Mouse (Mus musculus) embryo, embryonic 10.5 days (tissue): ENCODE measurements around the gene Plcb1.
"Not testable (repeated sequence)": the region's sequence is repeated elsewhere in the genome, so short reads cannot be mapped to it uniquely, and the experiment has no call there.

ENCODE experiments used
- DNase-seq: peaks from one replicate; pipeline ENCODE4 v3.0.0-alpha.2; 2015; ENCODE audit warnings: low spot score

Gene Plcb1

DNA sequence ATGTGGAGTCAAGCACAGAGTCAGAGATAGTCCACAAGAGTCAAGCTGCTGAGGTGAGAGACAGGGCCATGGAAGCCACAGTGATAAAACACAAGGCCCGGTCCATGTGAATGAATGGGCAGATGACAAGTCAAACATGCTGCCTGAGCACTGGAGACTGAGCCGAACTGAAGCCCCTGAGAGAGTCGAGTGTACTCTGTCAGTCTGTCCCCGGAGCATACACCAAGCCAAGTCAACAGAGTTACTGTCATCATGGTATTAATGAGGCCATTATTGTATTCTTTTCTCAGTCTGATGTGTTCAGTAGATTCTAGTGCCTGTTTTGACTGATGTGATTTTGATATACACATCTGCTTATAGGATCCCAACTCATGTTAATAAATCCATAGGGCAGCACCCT lies 521.9 kb downstream of the Plcb1 start:
- no peak for DNase-seq

DNA sequence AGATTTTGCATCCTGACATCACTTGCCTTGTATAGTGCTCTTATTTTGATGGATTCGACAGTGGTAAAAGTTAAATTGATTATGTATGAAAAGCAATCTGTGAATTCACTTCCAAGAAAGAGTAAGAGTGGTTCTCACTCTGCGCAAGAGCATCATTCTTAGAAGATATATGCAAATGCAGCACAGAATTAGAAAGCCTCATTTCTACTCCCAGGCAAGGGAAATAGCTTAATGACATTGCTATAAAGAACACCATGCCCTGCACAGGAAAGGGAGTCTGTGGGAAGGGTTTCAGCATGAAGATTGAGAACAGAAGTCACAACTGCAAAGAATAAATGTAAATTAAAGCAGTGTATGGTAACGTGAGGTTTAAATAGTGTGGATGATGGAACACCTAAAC lies 530.1 kb downstream of the Plcb1 start:
- no peak for DNase-seq

DNA sequence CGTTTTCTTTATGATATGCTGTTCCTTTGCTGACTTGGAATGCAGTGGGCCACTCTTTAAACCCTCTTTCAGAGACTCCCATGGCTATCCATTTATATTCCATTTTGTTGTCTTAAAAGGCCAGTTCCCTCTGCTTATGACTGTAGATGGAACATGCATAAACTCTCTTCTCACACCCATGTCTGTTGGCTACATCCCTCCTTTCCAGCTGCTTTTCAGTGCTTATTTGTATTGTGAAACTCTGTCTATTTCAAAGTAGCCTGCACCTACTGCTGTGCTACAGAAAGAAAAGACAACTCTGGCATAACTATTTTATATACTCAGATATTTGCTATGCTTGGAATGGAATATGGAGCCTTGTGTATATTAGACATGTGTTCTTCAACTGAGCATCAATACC lies 532.3 kb downstream of the Plcb1 start:
- DNase-seq = no peak

DNA sequence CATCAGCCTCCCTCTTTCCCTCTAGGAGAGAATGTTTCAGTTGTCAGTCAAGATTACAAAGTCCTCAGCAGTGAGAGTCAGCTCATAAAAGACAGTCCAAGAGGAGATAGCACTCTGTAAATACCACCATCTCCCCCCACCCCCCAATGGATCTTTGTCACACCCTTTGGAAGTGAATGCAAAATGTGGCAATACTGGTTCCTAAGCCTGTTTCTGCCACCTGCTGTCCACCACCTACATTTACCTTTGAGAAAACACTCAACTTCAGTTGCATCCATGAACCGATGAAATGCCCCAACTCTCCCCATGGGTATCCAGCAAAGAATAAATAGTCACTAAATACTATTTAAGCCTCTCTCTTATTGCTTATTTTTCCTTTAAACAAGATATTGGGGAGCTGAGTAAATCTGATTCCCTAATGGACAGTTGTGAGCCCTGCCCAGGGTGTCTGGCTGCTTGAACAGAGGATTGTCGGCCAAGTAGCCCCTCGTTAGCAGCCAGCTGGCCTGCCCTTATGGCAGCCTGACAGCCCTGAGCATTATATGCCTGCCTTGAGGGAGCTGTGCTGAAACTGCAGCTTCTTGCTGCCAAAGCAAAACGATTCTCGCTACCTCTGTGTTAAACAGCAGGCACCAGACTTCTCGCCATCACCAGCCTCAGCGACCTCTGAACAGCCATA lies 537.5 kb downstream of the Plcb1 start:
- no peak for DNase-seq

DNA sequence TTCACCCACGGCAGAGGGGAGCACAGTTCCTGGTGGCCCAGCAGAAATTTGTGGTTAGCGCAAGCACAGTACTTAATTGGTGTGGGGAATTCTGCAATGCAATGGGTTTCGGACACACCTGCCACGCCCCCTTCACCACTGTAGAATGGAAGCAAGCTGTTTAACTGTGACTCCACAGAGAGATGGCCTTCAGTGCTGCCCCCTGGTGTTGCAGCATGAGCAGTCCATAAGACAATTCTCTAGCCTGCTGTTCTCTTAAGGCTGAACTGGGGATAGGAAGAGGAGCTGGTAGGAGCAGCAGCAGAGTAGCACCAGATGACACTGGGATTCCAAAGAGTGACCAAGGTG lies 538.1 kb downstream of the Plcb1 start:
- DNase-seq = peak; percentile 88

DNA sequence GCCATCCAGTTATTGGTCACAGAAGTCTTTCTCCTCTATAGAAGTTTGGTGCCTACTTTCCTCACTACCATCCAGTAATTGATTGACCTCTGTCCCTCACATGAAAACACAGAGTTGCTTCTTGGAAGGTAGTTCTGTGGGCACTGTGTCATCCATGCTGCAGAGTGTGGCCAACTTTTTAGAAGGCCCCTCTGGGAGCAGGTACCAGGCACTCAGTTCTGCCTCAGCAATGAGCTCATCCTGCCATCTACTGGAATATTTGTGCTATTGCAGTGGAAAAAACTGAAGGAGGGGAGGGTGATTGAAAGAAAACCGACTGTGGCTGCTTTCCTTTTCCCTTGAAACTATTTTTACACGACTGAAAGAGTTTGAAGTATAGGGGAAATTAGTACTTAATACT lies 542.9 kb downstream of the Plcb1 start:
- DNase-seq = peak; percentile 84

DNA sequence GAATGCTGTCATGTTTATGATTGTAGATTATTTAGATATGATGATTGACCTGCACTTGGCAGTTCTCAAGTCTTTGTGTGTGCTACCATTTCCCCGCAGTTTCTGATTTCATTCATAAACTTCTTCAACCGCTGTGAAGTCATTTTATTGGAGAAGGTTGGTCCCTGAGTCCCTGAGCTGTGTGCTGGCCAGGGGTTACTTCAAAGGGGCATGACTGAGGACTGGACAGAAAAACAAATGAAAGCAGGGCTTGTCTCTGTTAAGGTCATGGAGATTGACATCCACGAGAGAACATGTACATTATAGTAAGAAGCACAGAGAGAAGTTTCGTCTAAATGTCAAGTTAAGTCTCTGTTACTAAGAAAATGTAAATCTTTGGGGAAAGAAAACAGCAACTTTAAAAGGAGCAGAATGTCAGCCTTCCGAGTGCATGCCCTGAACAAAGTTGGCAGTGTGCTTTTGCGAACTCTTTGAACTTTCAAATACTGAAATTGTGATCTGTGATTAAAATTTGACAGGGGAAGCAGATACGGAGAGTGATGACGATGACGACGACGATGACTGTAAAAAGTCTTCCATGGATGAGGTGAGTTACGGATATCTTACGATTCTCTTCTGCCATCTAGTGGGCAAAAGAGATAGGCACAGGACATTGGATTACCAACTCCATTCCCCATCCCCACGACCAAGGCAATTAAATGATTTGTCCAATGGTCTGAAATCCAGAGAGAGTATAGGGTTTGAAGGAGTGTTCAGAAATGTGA lies 544.1 kb downstream of the Plcb1 start:
- peak; percentile 87 for DNase-seq

DNA sequence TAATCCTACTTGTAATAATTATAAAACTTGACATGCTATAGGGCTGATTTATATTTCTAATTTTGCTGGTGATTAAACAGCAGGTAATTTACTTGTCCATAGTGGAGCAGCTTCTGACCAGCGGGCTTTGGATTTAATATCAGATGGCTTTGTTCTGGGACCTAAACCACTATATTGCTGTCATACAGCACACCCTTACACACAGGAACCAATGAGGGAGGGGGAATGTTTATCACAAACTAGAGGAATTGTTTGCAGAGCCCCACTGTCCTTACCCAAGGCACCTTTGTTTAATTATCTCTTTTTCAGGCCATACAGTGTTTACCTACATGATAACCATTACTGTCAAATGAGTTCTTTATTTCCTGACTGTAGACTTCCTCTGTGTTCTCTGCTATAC lies 546.0 kb downstream of the Plcb1 start:
- DNase-seq = no peak

DNA sequence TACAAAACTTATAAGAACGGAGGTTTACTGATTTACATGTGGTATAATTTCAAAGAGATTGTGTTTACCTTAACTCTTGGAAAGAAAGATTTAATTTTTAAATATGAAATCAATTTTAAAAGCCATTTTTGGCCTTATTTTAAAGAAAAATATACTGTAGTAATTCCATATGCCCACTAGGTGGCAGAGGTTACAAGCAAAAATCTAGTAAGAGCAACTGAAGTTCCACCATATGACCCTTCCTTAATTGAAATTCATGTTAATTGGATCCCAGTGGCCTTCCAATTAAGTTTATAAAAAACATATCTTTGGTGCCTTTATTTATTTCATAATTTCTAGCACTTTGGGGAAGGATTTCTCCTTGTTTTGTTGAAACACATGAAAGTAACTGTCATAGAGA lies 570.4 kb downstream of the Plcb1 start:
- peak; percentile 64 for DNase-seq

DNA sequence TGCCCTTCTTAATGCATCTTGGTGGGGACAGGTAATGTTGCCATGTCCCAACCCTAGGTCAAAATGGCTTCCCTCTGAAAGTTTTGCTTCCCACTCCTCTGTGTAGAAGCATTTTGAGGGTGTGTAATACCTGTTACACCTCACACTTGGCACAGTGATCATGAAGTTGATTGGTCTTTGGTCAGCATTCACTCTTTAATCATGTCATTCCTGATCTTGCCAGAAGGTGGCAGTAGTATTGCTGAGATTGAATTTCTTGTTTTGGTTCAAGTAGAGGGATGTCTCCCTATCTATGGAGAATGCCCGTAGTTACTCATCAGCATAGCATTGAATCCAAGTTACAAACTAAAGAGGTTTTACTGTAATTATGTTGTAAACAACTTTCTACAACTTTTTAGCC lies 575.9 kb downstream of the Plcb1 start:
- DNase-seq = peak; percentile 85

DNA sequence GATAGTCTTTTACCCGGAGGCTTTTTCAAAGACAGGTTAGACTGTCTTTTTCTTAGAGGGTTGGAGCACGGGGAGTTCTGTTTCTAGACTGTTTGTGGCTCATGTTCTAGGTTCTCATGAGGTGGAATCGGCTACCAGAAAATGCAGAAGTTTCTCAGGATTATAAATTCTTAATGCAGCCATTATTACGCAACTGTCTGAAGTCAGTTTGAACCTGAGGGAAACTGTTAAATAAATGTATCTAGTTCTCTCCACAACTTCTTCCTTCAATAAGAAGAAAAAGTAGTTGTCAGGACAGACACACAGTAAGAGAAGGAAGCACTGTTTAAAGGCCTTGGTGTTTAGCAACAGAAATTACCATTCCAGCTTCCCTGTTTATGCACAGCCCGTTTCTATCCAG lies 577.1 kb downstream of the Plcb1 start:
- DNase-seq = no peak

DNA sequence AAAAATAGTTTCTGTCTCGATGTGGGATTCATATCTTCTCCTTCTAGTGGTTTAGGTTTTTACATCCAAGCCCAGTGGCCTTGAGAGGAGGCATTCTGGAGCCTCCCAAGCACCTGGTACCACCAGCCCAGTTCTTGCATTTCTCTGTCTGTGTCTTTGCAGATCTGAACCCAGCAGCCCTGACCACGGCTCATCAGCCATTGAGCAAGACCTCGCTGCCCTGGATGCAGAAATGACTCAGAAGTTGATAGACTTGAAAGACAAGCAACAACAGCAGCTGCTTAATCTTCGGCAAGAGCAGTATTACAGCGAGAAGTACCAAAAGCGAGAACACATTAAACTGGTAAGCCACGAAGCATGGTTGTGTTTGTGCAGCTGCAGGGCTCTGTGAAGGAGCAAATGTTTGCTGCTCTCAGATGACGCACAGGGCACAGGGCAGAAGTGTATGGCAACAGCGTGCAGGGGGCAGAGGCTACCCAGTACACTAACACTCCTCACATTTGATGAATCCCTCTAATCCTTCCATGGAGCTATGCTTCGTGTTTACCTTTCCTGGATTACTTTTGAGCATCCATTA lies 584.5 kb downstream of the Plcb1 start:
- DNase-seq = peak; percentile 39

DNA sequence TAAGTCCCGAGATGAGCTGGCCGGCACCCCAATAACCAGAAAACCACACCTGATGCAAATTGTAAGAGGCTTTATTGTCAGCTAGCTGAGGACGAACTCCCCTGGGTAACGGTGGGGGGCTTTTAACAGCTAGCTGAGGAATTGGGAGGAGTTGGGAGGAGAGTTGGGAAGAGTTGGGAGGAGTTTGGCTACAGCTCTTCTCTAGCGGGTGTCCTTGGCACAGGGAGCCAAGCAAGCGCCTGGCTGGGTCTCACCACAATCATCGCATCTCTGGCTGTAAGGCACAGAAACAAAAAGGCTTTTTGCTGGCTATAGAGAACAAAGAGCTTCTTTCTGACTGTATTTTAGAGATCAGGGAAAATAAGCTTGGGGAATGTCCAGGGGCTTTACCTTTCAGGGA lies 594.9 kb downstream of the Plcb1 start:
- DNase-seq = not testable (repeated sequence)

DNA sequence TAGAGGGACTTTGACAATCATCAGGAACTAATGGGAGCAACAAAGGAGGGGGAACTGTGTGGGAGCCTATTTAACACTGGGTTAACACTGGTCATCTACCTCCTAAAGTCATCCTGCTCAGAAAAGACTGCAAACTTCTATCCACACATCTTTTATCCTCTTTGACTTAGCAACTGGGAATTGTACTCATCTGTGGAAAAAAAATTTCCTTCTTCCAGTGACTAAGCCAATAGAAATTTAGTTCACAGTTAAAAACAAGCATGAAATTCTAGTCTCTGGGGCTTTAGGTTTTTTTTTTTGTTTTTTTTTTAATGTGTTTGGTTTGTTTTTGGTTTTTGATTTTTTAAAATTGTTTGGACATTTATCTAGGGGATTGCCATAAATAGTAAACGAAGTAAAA lies 595.5 kb downstream of the Plcb1 start:
- no peak for DNase-seq

DNA sequence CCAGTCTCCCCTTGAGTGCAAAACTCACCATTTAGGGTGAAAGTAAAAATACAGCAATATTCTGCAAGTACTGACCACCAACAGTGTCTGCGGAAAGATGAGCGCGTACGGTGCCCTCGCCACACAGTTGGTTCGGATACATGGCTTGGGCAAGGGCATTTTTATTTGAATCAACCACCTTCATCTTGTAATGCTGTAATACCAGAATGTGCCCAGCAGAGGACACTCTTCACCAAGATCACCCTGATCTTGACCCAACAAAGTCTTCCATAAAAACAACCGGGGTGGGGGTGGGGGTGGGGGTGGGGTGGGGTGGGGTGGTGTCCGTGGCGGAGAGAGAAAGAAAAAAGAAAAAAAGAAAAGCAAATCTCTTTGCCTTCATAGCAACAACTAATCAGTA lies 602.1 kb downstream of the Plcb1 start:
- DNase-seq = peak; percentile 47

DNA sequence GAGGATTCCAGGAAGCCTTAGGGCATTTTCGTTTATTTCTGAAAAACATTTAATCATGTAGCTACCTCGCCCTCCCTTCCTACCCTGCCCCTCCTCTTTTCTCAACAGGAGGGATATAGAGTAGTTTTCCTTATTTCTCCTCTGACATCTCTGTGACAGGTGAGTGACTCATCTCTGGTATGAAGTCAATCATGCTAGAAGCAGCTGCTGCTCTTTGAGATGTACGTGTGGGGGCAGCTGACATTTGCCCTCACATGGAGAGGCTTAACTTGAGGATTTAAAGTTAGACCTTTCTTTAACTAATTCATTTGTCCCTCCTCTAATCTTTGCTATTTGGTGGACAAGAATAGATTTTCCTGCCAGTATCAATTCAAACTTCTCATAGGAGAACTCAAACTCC lies 608.8 kb downstream of the Plcb1 start:
- no peak for DNase-seq

DNA sequence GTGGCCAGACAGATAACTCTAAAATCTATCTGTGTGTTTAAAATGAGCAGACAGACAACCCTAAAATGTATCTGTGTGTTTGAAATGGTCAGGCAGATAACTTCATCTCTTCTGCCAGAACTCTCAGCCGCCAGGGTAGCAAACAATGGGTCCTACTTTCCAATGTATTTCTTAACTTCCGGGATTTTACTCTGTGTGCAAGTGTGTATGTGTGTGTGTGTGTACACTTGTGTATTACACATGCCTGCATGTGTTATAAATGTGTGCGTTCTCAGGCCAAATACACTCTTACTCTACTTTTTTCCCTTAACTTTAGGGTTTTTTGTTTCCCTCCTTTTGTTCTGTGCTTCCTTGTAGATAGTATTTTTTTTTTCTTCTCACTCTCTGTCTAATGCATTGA lies 610.5 kb downstream of the Plcb1 start:
- no peak for DNase-seq

DNA sequence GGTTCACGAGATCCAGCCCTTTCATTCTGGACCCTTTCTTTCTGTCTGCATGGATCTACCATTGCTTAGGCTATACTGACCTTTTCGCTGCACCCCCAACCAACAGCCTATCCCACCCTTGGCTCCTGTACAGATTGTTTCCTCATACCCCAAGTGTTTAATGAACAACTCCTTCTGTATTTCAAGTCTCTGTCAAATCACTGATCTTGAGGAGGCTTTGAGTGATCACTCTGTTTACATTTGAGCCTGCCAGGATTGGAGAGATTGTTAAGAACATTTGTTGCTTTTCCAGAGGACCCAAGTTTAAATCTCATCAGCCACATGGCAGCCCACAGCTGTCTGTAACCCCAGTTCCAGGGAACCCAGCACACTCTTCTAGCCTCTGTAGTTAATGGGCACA lies 612.1 kb downstream of the Plcb1 start:
- DNase-seq = no peak

DNA sequence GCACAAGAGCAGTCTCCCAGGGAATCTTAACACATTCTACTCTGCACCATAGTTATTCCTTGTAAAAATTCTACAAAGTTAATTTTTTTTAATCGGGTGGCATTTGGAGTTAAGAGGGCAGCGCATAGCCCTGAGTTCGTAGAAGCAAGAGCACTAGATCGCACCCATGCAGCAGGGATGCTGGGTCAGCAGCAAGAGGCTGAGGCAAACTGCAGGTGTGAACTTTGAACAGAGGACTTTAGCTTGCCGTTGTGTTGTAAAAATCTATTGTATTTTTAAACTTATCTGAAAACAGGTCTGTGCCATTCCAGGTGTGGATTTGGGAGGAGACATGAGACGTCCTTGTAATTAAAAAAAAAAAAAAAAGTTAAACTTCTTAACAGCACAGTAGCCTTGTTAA lies 613.9 kb downstream of the Plcb1 start:
- no peak for DNase-seq

DNA sequence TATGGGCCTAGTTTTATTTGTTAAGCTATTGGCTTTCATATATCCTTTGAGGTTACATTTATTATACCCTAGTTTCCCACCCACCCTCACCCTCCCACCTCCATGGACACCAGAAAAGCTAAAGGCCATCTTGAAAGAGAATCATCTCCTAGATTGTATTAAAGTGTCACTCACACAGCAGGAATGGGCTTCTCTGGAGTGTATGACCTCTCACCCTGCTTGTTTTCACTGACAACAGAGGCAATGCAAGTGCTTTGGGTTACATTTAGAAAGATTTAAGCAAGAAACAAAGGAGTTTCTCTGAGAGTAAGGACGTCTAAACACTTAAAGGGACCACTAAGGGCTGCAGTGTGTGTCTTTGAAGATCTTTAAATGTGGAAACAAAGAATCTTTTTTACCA lies 617.0 kb downstream of the Plcb1 start:
- peak; percentile 57 for DNase-seq

DNA sequence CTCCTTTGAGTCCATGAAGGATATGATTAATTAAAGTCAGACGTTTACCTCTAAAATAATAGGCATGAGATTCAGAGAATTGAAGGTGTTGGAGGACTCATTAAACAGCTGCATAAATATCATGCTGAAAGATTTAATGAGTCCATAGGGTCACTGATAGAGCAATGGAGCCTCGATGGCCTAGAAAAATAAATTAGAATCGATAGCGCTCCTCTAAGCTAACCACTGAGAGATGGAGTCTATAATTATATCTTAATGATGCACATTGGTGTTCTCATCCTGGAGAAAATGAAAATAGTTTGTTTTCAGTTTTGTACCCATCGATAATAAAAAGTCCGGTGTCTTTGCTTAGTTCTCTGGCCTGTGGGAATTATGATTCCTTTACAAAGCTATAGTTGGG lies 617.5 kb downstream of the Plcb1 start:
- no peak for DNase-seq

DNA sequence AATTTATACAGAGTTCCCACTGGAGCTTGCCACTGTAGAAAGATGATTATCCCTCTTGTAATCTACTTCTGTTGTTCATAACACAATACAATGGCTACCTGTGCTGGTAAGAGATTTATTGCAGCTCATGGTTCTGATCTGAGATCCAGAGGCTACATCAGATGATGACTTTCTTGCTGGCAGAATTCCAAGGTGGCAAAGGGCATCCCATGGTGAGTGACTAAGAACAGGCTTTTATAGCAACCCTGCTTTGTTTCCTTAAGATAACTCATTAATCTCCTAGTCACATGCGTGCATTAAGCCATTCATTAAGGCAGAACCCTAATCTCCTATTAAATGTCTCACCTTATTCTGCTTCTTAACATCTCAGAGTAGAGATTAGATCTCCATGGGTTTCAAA lies 618.2 kb downstream of the Plcb1 start:
- DNase-seq = peak; percentile 4

DNA sequence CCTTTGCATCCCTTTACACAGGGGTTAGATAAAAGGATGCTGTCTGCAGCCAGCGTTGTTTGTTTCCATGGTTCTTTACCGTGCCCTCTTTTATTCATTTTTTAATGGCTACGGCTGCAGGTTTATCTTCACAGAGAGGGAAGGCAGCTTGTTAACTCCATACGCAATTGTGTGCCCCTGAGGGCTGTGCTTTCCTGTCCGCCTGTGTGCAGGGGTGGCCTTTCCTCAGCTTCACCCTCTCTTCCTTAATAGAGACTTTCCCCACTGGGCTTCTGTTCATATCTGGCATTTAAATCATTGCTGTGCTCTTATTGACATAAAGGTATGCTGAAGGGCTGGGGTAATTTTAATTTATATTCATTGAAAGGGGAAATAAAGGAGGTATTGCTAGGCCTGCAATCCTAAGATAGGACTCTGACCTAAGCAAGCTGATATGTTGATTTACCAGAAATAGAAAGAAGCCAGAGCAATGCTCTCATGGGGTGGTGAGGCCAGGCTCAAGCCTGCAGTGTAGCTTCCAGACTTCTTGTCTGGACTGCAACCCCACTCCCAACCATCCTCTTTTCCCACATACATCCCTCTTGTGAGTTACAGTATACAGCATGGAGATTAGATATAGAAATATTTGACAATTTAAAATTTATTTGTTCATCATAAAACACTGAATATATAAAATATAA lies 623.7 kb downstream of the Plcb1 start:
- no peak for DNase-seq
